Mouse (Mus musculus): ENCODE measurements around the gene Rps6ka4.

- no peak for TF ChIP-seq CTCF (IDR thresholded peaks at IDR 0.05; ENCODE audit: low read depth)
- no peak for TF ChIP-seq EP300 (IDR thresholded peaks at IDR 0.05; ENCODE audit: low read depth)
These were observed 10.4 kb downstream of the Rps6ka4 start for GRCm38 (mm10) chr19:6829870-6830555.
